Mouse (Mus musculus) lung, adult 2 months (tissue): ENCODE results near the gene Tanc1.

Experiments used
- CTCF ChIP-seq: fragments of 200-500 bp; IDR thresholded peaks from 2 replicates; pipeline ENCODE4 v1.5.1; 2011; ENCODE audit warnings: mild to moderate bottlenecking, low read length, control low read depth; ENCODE audit not compliant: insufficient read depth
- POLR2A ChIP-seq: fragments of 200-500 bp; IDR thresholded peaks from 2 replicates; pipeline ENCODE4 v1.6.1; 2011; ENCODE audit warnings: low read depth, mild to moderate bottlenecking, control low read depth, low read length, borderline replicate concordance; ENCODE audit errors: extremely low read depth

GRCm38 (mm10) chr2:59684864-59685605, 73.2 kb downstream of the Tanc1 start:
- TF ChIP-seq CTCF (no peak), POLR2A (no peak)
